Mouse (Mus musculus): ENCODE results near the gene Pex10. TPM values are rescaled to one million over a fixed set of nuclear protein-coding genes. Genes with fewer than 3 reads are reported as not detected.
"Not testable (repeated sequence)": the region's sequence is repeated elsewhere in the genome, so short reads cannot be mapped to it uniquely, and the experiment has no call there.

Pex10 gene
- polyA plus RNA-seq, 1 experiment from 2014 or later, result 22.2 TPM

GRCm38 (mm10) chr4:155068357-155068972 is 1.6 kb downstream of the Pex10 start:
- Histone ChIP-seq H3K36me3 (replicated peaks) (peaks cover 57% of the 10 kb centered on the region), H3K4me1 (peaks cover 33% of the 10 kb centered on the region), H3K9me3 (no peaks in the 10 kb centered on the region), H3K27me3 (replicated peaks; ENCODE audit: low read depth, poor library complexity, severe bottlenecking) (no peaks in the 10 kb centered on the region), H3K4me3 (peak overlapping the region; percentile 82; the same call in 1 of the 2 replicates), H3K27ac (replicated peaks) (no peak overlapping the region)
- WGBS, result 93% methylated on average over 20 of the region's 20 CpGs
- DNase-seq (ENCODE audit: low spot score), result no peak

- H3K27ac ChIP-seq (replicated peaks), result no peak overlapping the region
- H3K9me3 ChIP-seq, result no peaks in the 10 kb centered on the region
- WGBS, result 90% methylated on average over 6 of the region's 6 CpGs
- no peaks in the 10 kb centered on the region for H3K27me3 ChIP-seq (replicated peaks; ENCODE audit: low read depth, poor library complexity, severe bottlenecking)
- H3K36me3 ChIP-seq (replicated peaks), result peaks cover 64% of the 10 kb centered on the region
- H3K4me3 ChIP-seq, result no peak overlapping the region
- DNase-seq (ENCODE audit: low spot score), result no peak
- H3K4me1 ChIP-seq, result peaks cover 26% of the 10 kb centered on the region
Observed at GRCm38 (mm10) chr4:155069191-155069590, 2.4 kb downstream of the Pex10 start.

- H3K36me3 ChIP-seq (replicated peaks), result peaks cover 75% of the 10 kb centered on the region
- no peak overlapping the region for H3K4me3 ChIP-seq
- peaks cover 25% of the 10 kb centered on the region for H3K4me1 ChIP-seq
- 91% methylated on average over 13 of the region's 13 CpGs for WGBS
- H3K27ac ChIP-seq (replicated peaks), result no peak overlapping the region
- no peak for DNase-seq (ENCODE audit: low spot score)
- H3K27me3 ChIP-seq (replicated peaks; ENCODE audit: low read depth, poor library complexity, severe bottlenecking), result no peaks in the 10 kb centered on the region
- no peaks in the 10 kb centered on the region for H3K9me3 ChIP-seq
Observed at GRCm38 (mm10) chr4:155070199-155070598, 3.4 kb downstream of the Pex10 start.

- 96% methylated on average over 5 of the region's 5 CpGs for WGBS
- Histone ChIP-seq H3K4me3 (no peak overlapping the region), H3K27me3 (replicated peaks; ENCODE audit: low read depth, poor library complexity, severe bottlenecking) (no peaks in the 10 kb centered on the region), H3K4me1 (peaks cover 21% of the 10 kb centered on the region), H3K27ac (replicated peaks) (no peak overlapping the region), H3K9me3 (no peaks in the 10 kb centered on the region), H3K36me3 (replicated peaks) (peaks cover 82% of the 10 kb centered on the region)
- DNase-seq (ENCODE audit: low spot score), result no peak
Observed at GRCm38 (mm10) chr4:155070921-155071320, 4.1 kb downstream of the Pex10 start.

- no peak for DNase-seq (ENCODE audit: low spot score)
- Histone ChIP-seq H3K27ac (replicated peaks) (no peak overlapping the region), H3K4me1 (no peaks in the 10 kb centered on the region), H3K4me3 (no peak overlapping the region), H3K9me3 (no peaks in the 10 kb centered on the region), H3K36me3 (replicated peaks) (peaks cover 99% of the 10 kb centered on the region), H3K27me3 (replicated peaks; ENCODE audit: low read depth, poor library complexity, severe bottlenecking) (no peaks in the 10 kb centered on the region)
- 83% methylated on average over 9 of the region's 9 CpGs for WGBS
Observed at GRCm38 (mm10) chr4:155074418-155074817, 7.6 kb downstream of the Pex10 start.

- Histone ChIP-seq H3K27me3 (replicated peaks; ENCODE audit: low read depth, poor library complexity, severe bottlenecking) (no peaks in the 10 kb centered on the region), H3K36me3 (replicated peaks) (peaks cover 99% of the 10 kb centered on the region), H3K4me1 (no peaks in the 10 kb centered on the region), H3K27ac (replicated peaks) (no peak overlapping the region), H3K9me3 (no peaks in the 10 kb centered on the region), H3K4me3 (no peak overlapping the region)
- DNase-seq (ENCODE audit: low spot score), result no peak
- whole genome bisulfite sequencing, result 86% methylated on average over 9 of the region's 9 CpGs
Observed at GRCm38 (mm10) chr4:155075137-155075536, 8.3 kb downstream of the Pex10 start.

GRCm38 (mm10) chr4:155075813-155076212 is 9.0 kb downstream of the Pex10 start:
- Histone ChIP-seq H3K27ac (replicated peaks) (no peak overlapping the region), H3K4me3 (no peak overlapping the region), H3K4me1 (no peaks in the 10 kb centered on the region), H3K36me3 (replicated peaks) (peaks cover 99% of the 10 kb centered on the region), H3K9me3 (no peaks in the 10 kb centered on the region), H3K27me3 (replicated peaks; ENCODE audit: low read depth, poor library complexity, severe bottlenecking) (no peaks in the 10 kb centered on the region)
- WGBS, result 91% methylated on average over 2 of the region's 2 CpGs
- DNase-seq (ENCODE audit: low spot score), result no peak

GRCm38 (mm10) chr4:155076677-155077076 is 9.9 kb downstream of the Pex10 start:
- 88% methylated on average over 9 of the region's 9 CpGs for whole genome bisulfite sequencing
- Histone ChIP-seq H3K4me3 (no peak overlapping the region), H3K27ac (replicated peaks) (no peak overlapping the region), H3K4me1 (no peaks in the 10 kb centered on the region), H3K9me3 (no peaks in the 10 kb centered on the region), H3K27me3 (replicated peaks; ENCODE audit: low read depth, poor library complexity, severe bottlenecking) (no peaks in the 10 kb centered on the region), H3K36me3 (replicated peaks) (peaks cover 97% of the 10 kb centered on the region)
- no peak for DNase-seq (ENCODE audit: low spot score)

GRCm38 (mm10) chr4:155078808-155079207 is 12.0 kb downstream of the Pex10 start:
- H3K27ac ChIP-seq (replicated peaks); H3K4me3 ChIP-seq; H3K27me3 ChIP-seq (replicated peaks; ENCODE audit: low read depth, poor library complexity, severe bottlenecking); DNase-seq (ENCODE audit: low spot score); H3K9me3 ChIP-seq: not testable (repeated sequence)
- 93% methylated on average over 10 of the region's 10 CpGs for WGBS
- Histone ChIP-seq H3K4me1 (peaks cover 11% of the 10 kb centered on the region), H3K36me3 (replicated peaks) (peaks cover 97% of the 10 kb centered on the region)

- WGBS, result 88% methylated on average over 6 of the region's 6 CpGs
- no peak overlapping the region for H3K4me3 ChIP-seq
- peaks cover 16% of the 10 kb centered on the region for H3K4me1 ChIP-seq
- H3K27ac ChIP-seq (replicated peaks), result no peak overlapping the region
- no peak for DNase-seq (ENCODE audit: low spot score)
- no peaks in the 10 kb centered on the region for H3K27me3 ChIP-seq (replicated peaks; ENCODE audit: low read depth, poor library complexity, severe bottlenecking)
- no peaks in the 10 kb centered on the region for H3K9me3 ChIP-seq
- H3K36me3 ChIP-seq (replicated peaks), result peaks cover 95% of the 10 kb centered on the region
Observed at GRCm38 (mm10) chr4:155079666-155080065, 12.8 kb downstream of the Pex10 start.

- Histone ChIP-seq H3K4me3 (peak overlapping the region; percentile 11; the same call in 1 of the 2 replicates), H3K36me3 (replicated peaks) (peaks cover 56% of the 10 kb centered on the region), H3K9me3 (no peaks in the 10 kb centered on the region), H3K27ac (replicated peaks) (no peak overlapping the region), H3K4me1 (peaks cover 41% of the 10 kb centered on the region), H3K27me3 (replicated peaks; ENCODE audit: low read depth, poor library complexity, severe bottlenecking) (no peaks in the 10 kb centered on the region)
- 86% methylated on average over 4 of the region's 4 CpGs for whole genome bisulfite sequencing
- DNase-seq (ENCODE audit: low spot score), result no peak
Observed at GRCm38 (mm10) chr4:155083553-155083952, 16.7 kb downstream of the Pex10 start.

- H3K36me3 ChIP-seq (replicated peaks), result peaks cover 55% of the 10 kb centered on the region
Observed at GRCm38 (mm10) chr4:155084351-155084750, 17.5 kb downstream of the Pex10 start.

GRCm38 (mm10) chr4:155085206-155086107 is 18.6 kb downstream of the Pex10 start:
- Histone ChIP-seq H3K9me3 (no peaks in the 10 kb centered on the region), H3K4me3 (peak overlapping the region; percentile 97), H3K27ac (replicated peaks) (peak overlapping the region; percentile 95), H3K27me3 (replicated peaks; ENCODE audit: low read depth, poor library complexity, severe bottlenecking) (no peaks in the 10 kb centered on the region), H3K36me3 (replicated peaks) (peaks cover 53% of the 10 kb centered on the region), H3K4me1 (peaks cover 41% of the 10 kb centered on the region)
- WGBS, result 8% methylated on average over 34 of the region's 35 CpGs
- no peak for DNase-seq (ENCODE audit: low spot score)

More at GRCm38 (mm10) chr4:155084351-155084750, 17.5 kb downstream of the Pex10 start:
- Histone ChIP-seq H3K27ac (replicated peaks) (no peak overlapping the region; the same call in 1 of the 2 replicates), H3K4me3 (peak overlapping the region; percentile 97), H3K27me3 (replicated peaks; ENCODE audit: low read depth, poor library complexity, severe bottlenecking) (no peaks in the 10 kb centered on the region), H3K4me1 (peaks cover 41% of the 10 kb centered on the region), H3K9me3 (no peaks in the 10 kb centered on the region)
- 91% methylated on average over 7 of the region's 7 CpGs for WGBS
- DNase-seq (ENCODE audit: low spot score), result no peak
